Mouse (Mus musculus) gastrocnemius, postnatal 36 days (tissue): Measurements from ENCODE around the gene Ptprd. TPM values are rescaled to one million over a fixed set of nuclear protein-coding genes. Genes with fewer than 3 reads are reported as not detected.
A peak's percentile ranks its signal among the peaks of the same experiment; 100 is the strongest.

Source experiments
- DNase-seq, 2 experiments: peaks; one replicate each; pipeline ENCODE4 v3.0.0; 2022
- intact Hi-C: fragments of 180-260 bp; cut with DNase I; formaldehyde crosslinking; loops from one replicate; pipeline ENCODE4 v1.15.1; 2025
- total RNA-seq, 2 experiments: library from RNA; stranded (reverse); gene quantifications; 2 replicates each; pipeline ENCODE4 v1.2.3; 2021

Ptprd gene
- total RNA-seq, 2 experiments from 2014 or later, result 5.2 to 6.7 TPM

- DNase-seq, result no peak
- intact Hi-C loops, result no loop called here
Observed at GRCm38 (mm10) chr4:76351201-76351979, 1860.4 kb downstream of the Ptprd start.

GRCm38 (mm10) chr4:76350241-76350962 lies 1861.4 kb downstream of the Ptprd start:
- intact Hi-C loops, result no loop called here
- no peak for DNase-seq

- DNase-seq, result no peak
- intact Hi-C loops, result no loop called here
Observed at GRCm38 (mm10) chr4:76344059-76344458, 1867.7 kb downstream of the Ptprd start.

- DNase-seq, result no peak
- intact Hi-C loops, result no loop called here
Observed at GRCm38 (mm10) chr4:76337926-76338325, 1873.8 kb downstream of the Ptprd start.

- intact Hi-C loops, result no loop called here
- DNase-seq, result peak; percentile 4 to 19
Observed at GRCm38 (mm10) chr4:76327346-76327745, 1884.4 kb downstream of the Ptprd start.

GRCm38 (mm10) chr4:76325646-76326045 lies 1886.1 kb downstream of the Ptprd start:
- DNase-seq, result no peak
- intact Hi-C loops, result no loop called here

- no peak for DNase-seq
- intact Hi-C loops, result no loop called here
Observed at GRCm38 (mm10) chr4:76324928-76325327, 1886.8 kb downstream of the Ptprd start.

- DNase-seq, result no peak
- intact Hi-C loops, result no loop called here
Observed at GRCm38 (mm10) chr4:76324509-76324908, 1887.3 kb downstream of the Ptprd start.

- intact Hi-C loops, result no loop called here
- no peak for DNase-seq
Observed at GRCm38 (mm10) chr4:76319874-76320273, 1891.9 kb downstream of the Ptprd start.

GRCm38 (mm10) chr4:76315977-76316376 lies 1895.8 kb downstream of the Ptprd start:
- DNase-seq, result no peak

GRCm38 (mm10) chr4:76313749-76314148 lies 1898.0 kb downstream of the Ptprd start:
- DNase-seq, result no peak
- intact Hi-C loops, result no loop called here

More at GRCm38 (mm10) chr4:76315977-76316376, 1895.8 kb downstream of the Ptprd start:
- intact Hi-C loops, result no loop called here

- no peak for DNase-seq
- intact Hi-C loops, result no loop called here
Observed at GRCm38 (mm10) chr4:76312593-76312992, 1899.2 kb downstream of the Ptprd start.

GRCm38 (mm10) chr4:76305987-76306386 lies 1905.8 kb downstream of the Ptprd start:
- no peak for DNase-seq
- intact Hi-C loops, result no loop called here

- no peak for DNase-seq
- intact Hi-C loops, result no loop called here
Observed at GRCm38 (mm10) chr4:76297375-76297774, 1914.4 kb downstream of the Ptprd start.

- intact Hi-C loops, result no loop called here
- no peak for DNase-seq
Observed at GRCm38 (mm10) chr4:76292733-76293357, 1918.9 kb downstream of the Ptprd start.

- DNase-seq, result no peak
- intact Hi-C loops, result no loop called here
Observed at GRCm38 (mm10) chr4:76290484-76290818, 1921.3 kb downstream of the Ptprd start.

- intact Hi-C loops, result no loop called here
- DNase-seq, result no peak
Observed at GRCm38 (mm10) chr4:76289612-76290483, 1921.9 kb downstream of the Ptprd start.

GRCm38 (mm10) chr4:76286016-76286415 lies 1925.7 kb downstream of the Ptprd start:
- intact Hi-C loops, result no loop called here
- DNase-seq, result no peak

GRCm38 (mm10) chr4:76282886-76283285 lies 1928.9 kb downstream of the Ptprd start:
- DNase-seq, result no peak
- intact Hi-C loops, result no loop called here

GRCm38 (mm10) chr4:76262727-76263126 lies 1949.0 kb downstream of the Ptprd start:
- intact Hi-C loops, result no loop called here
- no peak for DNase-seq

- no peak for DNase-seq
- intact Hi-C loops, result no loop called here
Observed at GRCm38 (mm10) chr4:76260686-76261085, 1951.1 kb downstream of the Ptprd start.
